Mouse (Mus musculus) lung, embryonic 14.5 days (tissue): ENCODE results near the gene Matn3. TPM values are rescaled to one million over a fixed set of nuclear protein-coding genes. Genes with fewer than 3 reads are reported as not detected.

Experiments
- ATAC-seq: fragments of 200-750 bp; cut with Nextera tagmentation; 2 replicates; pipeline ENCODE4 v1.8.0; 2017; ENCODE audit warnings: mild to moderate bottlenecking, moderate TSS enrichment, moderate library complexity; ENCODE audit not compliant: insufficient read depth
- DNase-seq: peaks from one replicate; pipeline ENCODE4 v3.0.0-alpha.2; 2015
- H3K27ac ChIP-seq: fragments of 300-500 bp; sonication (generic); 2 replicates; pipeline ENCODE4 v1.5.1; 2014; ENCODE audit warnings: low read depth, mild to moderate bottlenecking, moderate library complexity
- H3K27me3 ChIP-seq: fragments of 300-500 bp; sonication (generic); 2 replicates; pipeline ENCODE4 v1.6.1; 2014; ENCODE audit warnings: low read length, control low read depth; ENCODE audit not compliant: insufficient read depth
- H3K36me3 ChIP-seq: fragments of 300-500 bp; sonication (generic); 2 replicates; pipeline ENCODE4 v1.6.1; 2014; ENCODE audit warnings: control low read depth; ENCODE audit not compliant: insufficient read depth
- H3K4me1 ChIP-seq: fragments of 300-500 bp; sonication (generic); 2 replicates; pipeline ENCODE4 v1.6.1; 2014; ENCODE audit warnings: antibody characterized with exemption, control low read depth; ENCODE audit not compliant: insufficient read depth
- H3K4me2 ChIP-seq: fragments of 300-500 bp; sonication (generic); 2 replicates; pipeline ENCODE4 v1.6.1; 2014; ENCODE audit warnings: mild to moderate bottlenecking
- H3K4me3 ChIP-seq: fragments of 300-500 bp; sonication (generic); 2 replicates; pipeline ENCODE4 v1.5.1; 2014; ENCODE audit warnings: low read depth, low read length
- H3K9ac ChIP-seq: fragments of 300-500 bp; sonication (generic); 2 replicates; pipeline ENCODE4 v1.6.1; 2014
- H3K9me3 ChIP-seq: fragments of 300-500 bp; sonication (generic); 2 replicates; pipeline ENCODE4 v1.6.1; 2016; ENCODE audit warnings: low read depth, low read length, control low read depth
- CTCF ChIP-seq: IDR thresholded peaks from 2 replicates; pipeline ENCODE4 v1.5.1; 2016; ENCODE audit warnings: antibody characterized with exemption, low read depth
- WGBS: fragments of 180-500 bp; shearing (Covaris S2); extraction: QIAGEN DNeasy Blood & Tissue Kit; methylation state at CpG from one replicate; pipeline ENCODE4 v1.1.7; 2014; 5-methylcytosine and 5-hydroxymethylcytosine counted together
- polyA plus RNA-seq: library from polyadenylated mRNA; unstranded; fragments of >200 nt; fragmentation: Nextera tagmentation; extraction: Ambion mirVana; gene quantifications from 2 replicates; pipeline ENCODE4 v1.2.1, GENCODE M21; 2014

The Matn3 gene
- polyA plus RNA-seq = 0.87 and 1.0 TPM in 2 replicates

DNA sequence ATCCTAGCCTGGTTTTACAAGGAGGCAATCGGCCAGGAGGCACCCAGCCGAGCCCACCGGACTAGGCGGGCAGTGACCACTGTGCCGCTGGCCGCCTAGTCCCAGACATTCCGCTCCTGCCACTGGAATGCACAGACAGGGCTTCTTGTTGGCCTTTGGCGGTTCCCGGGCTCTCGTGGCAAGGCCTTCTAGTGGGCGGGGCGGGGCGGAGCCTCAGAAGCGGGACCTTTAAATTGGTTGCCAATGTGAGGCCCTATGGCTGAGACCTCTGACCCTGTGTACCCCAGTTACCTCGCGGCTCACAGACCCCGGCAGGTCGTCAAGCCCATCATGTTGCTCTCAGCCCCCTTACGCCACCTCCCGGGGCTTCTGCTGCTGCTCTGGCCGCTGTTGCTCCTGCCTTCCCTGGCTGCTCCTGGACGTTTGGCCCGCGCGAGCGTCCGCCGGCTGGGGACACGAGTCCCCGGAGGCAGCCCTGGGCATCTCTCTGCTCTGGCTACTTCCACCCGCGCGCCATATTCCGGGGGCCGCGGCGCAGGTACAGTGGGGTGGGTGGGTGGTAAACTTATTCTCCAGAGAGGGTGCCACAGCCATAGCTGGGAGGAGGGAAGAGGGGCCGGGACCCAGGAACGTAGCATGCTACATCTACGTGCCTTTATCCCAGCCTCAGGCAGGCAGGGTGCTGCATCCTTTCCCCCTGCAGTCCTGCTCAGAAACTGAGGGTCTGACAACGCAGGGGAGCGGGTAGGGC, at the start of gene Matn3:
Gene Matn3, plus strand, starts transcription at position 216 of the 751 bp plus-strand sequence.
- WGBS = under 1% methylated on average over 42 of the region's 42 CpGs
- H3K9me3 ChIP-seq = no peaks in the 10 kb centered on the region
- no peaks in the 10 kb centered on the region for H3K36me3 ChIP-seq
- peak within 1 kb of the TSS; percentile 48 for H3K4me3 ChIP-seq
- H3K4me2 ChIP-seq = peak within 1 kb of the TSS; percentile 96
- H3K4me1 ChIP-seq = no peaks in the 10 kb centered on the region
- H3K27me3 ChIP-seq = no peaks in the 10 kb centered on the region
- peak; percentile 89 for ATAC-seq
- DNase-seq = peak; percentile 81
- H3K27ac ChIP-seq = no peak within 1 kb of the TSS
- TF ChIP-seq CTCF = no peak
- peak within 1 kb of the TSS; percentile 52 for H3K9ac ChIP-seq

DNA sequence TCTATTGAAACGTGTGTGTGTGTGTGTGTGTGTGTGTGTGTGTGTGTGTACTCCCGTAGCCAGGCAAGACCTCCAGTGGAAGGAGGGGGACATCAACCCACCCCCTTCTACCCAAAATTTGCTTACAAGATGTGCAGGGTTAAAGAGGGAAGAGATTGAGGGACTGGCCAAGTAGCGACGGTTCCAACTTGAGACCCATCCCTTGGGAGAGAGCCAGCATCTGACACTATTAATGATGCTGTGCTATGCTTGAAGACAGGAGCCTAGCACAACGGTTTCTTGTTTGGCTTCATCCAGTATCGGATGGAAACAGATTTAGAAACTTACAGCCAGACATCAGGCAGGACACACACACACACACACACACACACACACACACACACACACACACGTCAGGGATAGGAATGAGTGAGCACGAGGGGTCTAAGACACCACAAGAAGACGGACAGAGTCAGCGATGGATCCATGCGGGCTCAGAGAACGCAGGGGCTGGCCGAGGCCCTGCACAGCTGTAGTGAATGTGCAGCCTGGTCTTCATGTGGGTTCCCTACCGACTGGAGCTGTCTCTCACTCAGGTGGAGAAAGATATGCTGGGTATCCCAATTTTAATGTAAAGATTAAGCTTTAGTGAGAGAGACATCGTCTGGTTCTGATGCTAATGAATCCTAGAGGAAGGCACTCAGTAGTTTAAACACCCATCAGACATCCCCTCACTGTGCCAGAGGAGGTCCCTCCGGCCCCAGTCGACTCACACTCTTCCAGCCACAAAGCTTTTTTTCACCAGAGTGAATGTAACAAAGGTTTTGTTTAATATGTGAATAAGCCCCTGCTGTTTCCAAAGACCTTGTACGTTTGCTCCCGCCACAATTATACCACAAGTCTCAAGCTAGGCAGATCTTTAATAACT, 48.6 kb upstream of the Matn3 start:
- WGBS = 54% methylated on average over 19 of the region's 19 CpGs
- no peak overlapping the region for H3K27ac ChIP-seq
- 0 out of 2 replicates have a peak, but pooled peaks have one; percentile 25 for ATAC-seq

DNA sequence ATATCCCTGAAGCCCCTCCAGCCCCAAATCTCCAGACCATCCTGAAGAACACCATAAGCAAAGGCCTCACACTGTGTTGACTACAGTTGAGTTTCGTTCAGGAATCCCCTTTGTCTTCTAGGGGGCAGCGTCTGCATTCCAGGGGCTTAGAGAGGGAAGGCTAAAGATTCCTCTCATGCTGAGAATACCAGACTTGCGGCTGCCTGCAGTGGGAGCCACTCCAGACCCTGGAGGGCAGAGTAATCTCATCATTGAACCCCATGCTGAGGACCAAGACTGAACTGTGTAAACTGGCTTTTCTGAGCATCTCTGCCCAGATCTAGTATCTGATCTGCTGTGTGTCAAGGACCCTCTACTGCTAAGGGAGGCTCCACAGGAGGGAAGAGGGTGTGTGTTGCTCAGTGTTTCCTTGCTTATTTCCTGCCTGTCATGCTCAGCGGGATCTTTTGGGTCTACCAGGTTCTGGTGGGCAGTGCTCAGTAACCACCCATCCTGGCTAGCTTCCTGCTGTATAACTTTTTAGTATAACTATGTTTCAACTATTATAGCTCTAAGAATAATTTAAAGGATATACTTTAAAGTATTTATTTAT, 47.5 kb upstream of the Matn3 start:
- 0 out of 2 replicates have a peak, but pooled peaks have one; percentile 8 for TF ChIP-seq CTCF
- ATAC-seq (0 out of 2 replicates have a peak, but pooled peaks have one; percentile 22), DNase-seq (peak; percentile 42)
- H3K27me3 ChIP-seq = no peaks in the 10 kb centered on the region
- H3K9me3 ChIP-seq = no peaks in the 10 kb centered on the region
- H3K4me3 ChIP-seq = no peak overlapping the region
- H3K36me3 ChIP-seq = no peaks in the 10 kb centered on the region
- 26% methylated on average over 4 of the region's 4 CpGs for WGBS
- no peak overlapping the region for H3K9ac ChIP-seq
- no peak overlapping the region for H3K27ac ChIP-seq
- H3K4me2 ChIP-seq = no peak overlapping the region
- peaks cover 13% of the 10 kb centered on the region for H3K4me1 ChIP-seq

More for the DNA sequence above, 48.6 kb upstream of the Matn3 start:
- peaks cover 13% of the 10 kb centered on the region for H3K4me1 ChIP-seq
- H3K27me3 ChIP-seq = no peaks in the 10 kb centered on the region
- no peaks in the 10 kb centered on the region for H3K36me3 ChIP-seq
- H3K9ac ChIP-seq = no peak overlapping the region
- peak; percentile 69 for DNase-seq
- H3K4me2 ChIP-seq = no peak overlapping the region
- TF ChIP-seq CTCF = no peak
- H3K4me3 ChIP-seq = no peak overlapping the region
- no peaks in the 10 kb centered on the region for H3K9me3 ChIP-seq

DNA sequence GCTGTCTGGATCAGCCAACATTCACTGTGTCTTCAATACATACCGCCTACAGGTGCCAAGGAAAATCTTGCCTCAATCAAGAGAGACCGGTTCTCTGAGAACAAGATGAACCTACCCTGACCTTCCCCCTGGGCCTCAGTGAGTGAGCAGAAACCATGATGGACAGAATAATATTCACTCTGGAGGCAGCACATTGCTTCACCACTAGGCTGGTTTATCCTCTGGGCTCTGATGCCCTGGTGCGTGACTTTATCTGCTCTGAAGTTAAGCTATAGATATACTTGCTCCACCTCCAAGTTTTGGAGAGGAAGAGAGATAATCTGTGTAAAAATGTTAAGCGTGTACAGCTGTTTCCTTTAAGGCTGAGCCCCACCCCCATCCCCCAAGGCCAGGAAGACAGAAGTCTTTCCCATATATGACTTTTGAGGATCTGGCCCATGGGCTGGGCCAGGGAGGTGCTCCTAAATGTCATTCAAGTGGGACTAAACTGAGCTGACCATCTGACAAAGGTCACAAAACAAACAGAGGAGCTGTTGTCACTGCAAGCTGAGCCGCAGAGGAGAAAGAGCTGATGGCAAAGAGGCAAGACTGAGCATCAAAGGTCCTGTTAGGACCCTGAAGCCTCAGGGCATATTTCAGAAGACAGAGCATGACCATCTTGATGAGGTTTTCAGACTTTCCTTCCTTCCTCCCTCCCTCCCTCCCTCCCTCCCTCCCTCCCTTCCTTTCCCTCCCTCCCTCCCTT, 46.6 kb upstream of the Matn3 start:
- Histone ChIP-seq H3K4me2 (no peak overlapping the region), H3K9me3 (no peaks in the 10 kb centered on the region), H3K27ac (no peak overlapping the region), H3K9ac (no peak overlapping the region), H3K27me3 (no peaks in the 10 kb centered on the region), H3K36me3 (no peaks in the 10 kb centered on the region), H3K4me1 (peaks cover 13% of the 10 kb centered on the region), H3K4me3 (no peak overlapping the region)
- peak; percentile 47; the same call in 1 of the 2 replicates for ATAC-seq
- no peak for TF ChIP-seq CTCF
- peak; percentile 32 for DNase-seq
- 20% methylated on average over 5 of the region's 5 CpGs for WGBS

DNA sequence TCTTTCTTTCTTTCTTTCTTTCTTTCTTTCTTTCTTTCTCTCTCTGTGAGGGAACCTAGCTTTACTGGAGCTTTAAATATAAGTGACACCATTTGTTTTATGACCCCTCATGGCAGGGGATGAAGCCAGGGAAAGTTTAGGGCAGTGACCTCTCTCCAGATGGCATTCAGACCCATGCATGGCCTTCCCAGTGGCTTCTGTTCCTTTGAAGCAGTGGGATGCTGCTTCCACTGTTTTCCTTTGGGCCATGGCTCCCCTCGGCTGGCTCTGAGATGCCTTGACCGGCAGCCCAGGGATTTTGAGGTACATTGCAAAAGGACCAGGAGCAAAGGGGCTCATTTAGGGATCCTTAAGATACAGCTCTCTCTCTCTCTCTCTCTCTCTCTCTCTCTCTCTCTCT, 45.8 kb upstream of the Matn3 start:
- Histone ChIP-seq H3K36me3 (no peaks in the 10 kb centered on the region), H3K4me2 (no peak overlapping the region), H3K9ac (no peak overlapping the region), H3K4me1 (peaks cover 13% of the 10 kb centered on the region), H3K27me3 (no peaks in the 10 kb centered on the region), H3K4me3 (no peak overlapping the region), H3K27ac (no peak overlapping the region), H3K9me3 (no peaks in the 10 kb centered on the region)
- no peak for TF ChIP-seq CTCF
- 24% methylated on average over 2 of the region's 2 CpGs for WGBS
- DNase-seq (no peak), ATAC-seq (no peak)

DNA sequence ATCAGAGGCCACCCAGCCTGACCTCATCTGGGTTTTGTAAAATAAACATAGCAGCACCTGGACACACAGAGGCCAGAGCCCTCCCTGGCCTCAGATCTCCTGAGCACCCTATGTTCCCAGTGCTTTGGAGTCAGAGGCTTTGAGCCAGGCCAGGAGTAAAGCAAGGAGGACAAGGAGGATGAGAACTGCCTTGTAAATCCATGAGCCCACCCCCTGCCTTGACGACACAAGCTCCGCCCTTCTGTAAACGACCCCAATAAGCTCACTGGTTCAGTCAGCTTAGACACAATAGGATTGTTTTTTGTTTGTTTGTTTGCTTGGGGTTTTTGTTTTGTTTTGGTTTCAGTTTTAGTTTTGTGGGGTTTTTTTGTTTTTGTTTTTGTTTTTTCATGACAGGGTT, 45.2 kb upstream of the Matn3 start:
- no peaks in the 10 kb centered on the region for H3K9me3 ChIP-seq
- WGBS = 29% methylated on average over 3 of the region's 3 CpGs
- no peak for TF ChIP-seq CTCF
- DNase-seq (no peak), ATAC-seq (no peak)
- no peak overlapping the region for H3K4me2 ChIP-seq
- H3K9ac ChIP-seq = no peak overlapping the region
- H3K4me3 ChIP-seq = no peak overlapping the region
- H3K27ac ChIP-seq = no peak overlapping the region
- no peaks in the 10 kb centered on the region for H3K36me3 ChIP-seq
- H3K4me1 ChIP-seq = peaks cover 13% of the 10 kb centered on the region
- H3K27me3 ChIP-seq = no peaks in the 10 kb centered on the region
